Mouse (Mus musculus) heart, embryonic 13.5 days (tissue): ENCODE measurements at regions not wholly inside any gene's neighbourhood (a gene's known extent, or its start where the extent isn't known, plus 50 kb on each side); places are given as distances from the start of the nearest gene placed in this dataset.

ENCODE experiments used
- ATAC-seq: fragments of 200-750 bp; cut with Nextera tagmentation; 2 replicates; pipeline ENCODE4 v1.8.0; 2017; ENCODE audit warnings: moderate TSS enrichment; ENCODE audit not compliant: insufficient number of reproducible peaks, low FRiP score, low TSS enrichment; ENCODE audit errors: extremely low read depth
- H3K27ac ChIP-seq: fragments of 300-500 bp; sonication (generic); replicated peaks from 2 replicates; pipeline ENCODE4 v1.5.1; 2015; ENCODE audit warnings: moderate library complexity, mild to moderate bottlenecking, inconsistent platforms
- H3K27me3 ChIP-seq: fragments of 300-500 bp; sonication (generic); replicated peaks from 2 replicates; pipeline ENCODE4 v1.6.1; 2015; ENCODE audit warnings: mild to moderate bottlenecking, inconsistent platforms
- H3K36me3 ChIP-seq: fragments of 300-500 bp; sonication (generic); 2 replicates; pipeline ENCODE4 v1.6.1; 2015; ENCODE audit warnings: mild to moderate bottlenecking, inconsistent platforms
- H3K4me1 ChIP-seq: fragments of 300-500 bp; sonication (generic); 2 replicates; pipeline ENCODE4 v1.6.1; 2015; ENCODE audit warnings: inconsistent platforms
- H3K4me2 ChIP-seq: fragments of 300-500 bp; sonication (generic); 2 replicates; pipeline ENCODE4 v1.6.1; 2015; ENCODE audit warnings: inconsistent platforms, mild to moderate bottlenecking, moderate library complexity
- H3K4me3 ChIP-seq: fragments of 300-500 bp; sonication (generic); 2 replicates; pipeline ENCODE4 v1.5.1; 2015; ENCODE audit warnings: moderate library complexity, mild to moderate bottlenecking, inconsistent platforms
- H3K9ac ChIP-seq: fragments of 300-500 bp; sonication (generic); 2 replicates; pipeline ENCODE4 v1.6.1; 2015; ENCODE audit warnings: inconsistent platforms, mild to moderate bottlenecking, moderate library complexity
- H3K9me3 ChIP-seq: fragments of 300-500 bp; sonication (generic); 2 replicates; pipeline ENCODE4 v1.6.1; 2016; ENCODE audit warnings: inconsistent platforms
- WGBS: fragments of 180-500 bp; shearing (Covaris S2); methylation state at CpG from one replicate; pipeline ENCODE4 v1.1.7; 2015; ENCODE audit warnings: mixed read lengths; 5-methylcytosine and 5-hydroxymethylcytosine counted together

DNA sequence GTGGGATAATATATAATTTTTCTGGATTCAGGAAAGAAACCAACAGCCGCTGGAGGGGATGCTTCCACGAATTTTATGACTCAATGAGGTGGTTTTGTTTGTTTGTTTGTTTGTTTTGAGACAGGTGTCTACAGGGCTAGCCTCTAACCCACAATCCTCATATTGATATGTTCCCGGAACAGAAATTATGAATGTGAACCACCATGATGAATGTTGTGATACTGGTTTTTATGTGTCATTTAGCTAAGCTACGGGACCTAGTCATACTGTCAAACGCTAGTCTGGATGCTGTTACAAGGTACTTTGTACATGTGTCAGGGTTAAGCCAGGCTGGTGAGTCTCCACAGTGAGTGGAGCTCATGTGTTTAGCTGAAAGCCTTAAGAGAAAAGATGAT is 100.6 kb upstream of the Cpsf6 start:
- WGBS = 74% methylated on average over 5 of the region's 5 CpGs
- H3K27me3 ChIP-seq = no peaks in the 10 kb centered on the region

DNA sequence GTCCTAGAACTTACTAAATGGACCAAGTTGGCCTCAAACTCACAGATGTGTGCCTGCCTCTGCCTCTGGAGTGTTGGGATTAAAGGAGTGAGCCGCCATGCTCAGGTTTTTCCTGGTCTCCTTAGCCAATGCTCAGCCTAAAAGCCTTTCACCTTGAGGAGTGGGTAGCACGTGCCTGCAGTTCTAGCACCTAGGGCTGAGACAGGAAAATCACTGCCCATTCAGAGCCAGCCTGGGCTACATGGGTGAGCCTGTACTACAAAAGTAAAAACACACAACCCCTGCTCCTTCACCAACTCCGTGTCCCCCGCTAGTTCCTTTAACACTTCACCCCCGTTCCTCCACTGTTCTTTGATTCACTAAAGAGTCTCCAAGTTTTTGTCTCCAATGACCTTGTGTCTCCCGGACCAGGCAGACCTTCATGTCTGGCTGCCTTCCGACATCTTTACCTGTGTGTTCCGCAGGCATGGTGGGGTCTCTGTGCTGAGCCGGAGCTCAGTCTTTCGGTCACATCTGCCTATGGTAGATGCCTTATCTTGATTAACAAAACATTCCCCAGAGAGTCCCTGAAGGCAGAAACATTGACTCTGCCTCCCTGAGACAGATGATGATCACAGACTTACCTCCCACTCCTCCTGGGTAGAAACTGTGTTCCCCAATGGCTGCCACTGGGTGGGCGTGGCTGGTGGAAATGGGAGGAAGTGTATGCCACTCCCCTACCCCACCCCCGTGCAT is 100.1 kb upstream of the Cpsf6 start:
- Histone ChIP-seq H3K9ac (no peak overlapping the region), H3K9me3 (no peaks in the 10 kb centered on the region), H3K27ac (no peak overlapping the region), H3K27me3 (no peaks in the 10 kb centered on the region), H3K36me3 (no peaks in the 10 kb centered on the region), H3K4me3 (no peak overlapping the region), H3K4me1 (no peaks in the 10 kb centered on the region), H3K4me2 (no peak overlapping the region)
- WGBS = 82% methylated on average over 12 of the region's 12 CpGs
- ATAC-seq = no peak

More for the DNA sequence above, 100.6 kb upstream of the Cpsf6 start:
- no peak for ATAC-seq
- H3K36me3 ChIP-seq = no peaks in the 10 kb centered on the region
- no peaks in the 10 kb centered on the region for H3K9me3 ChIP-seq
- H3K9ac ChIP-seq = no peak overlapping the region
- H3K4me3 ChIP-seq = no peak overlapping the region
- H3K4me1 ChIP-seq = no peaks in the 10 kb centered on the region
- no peak overlapping the region for H3K4me2 ChIP-seq
- no peak overlapping the region for H3K27ac ChIP-seq

DNA sequence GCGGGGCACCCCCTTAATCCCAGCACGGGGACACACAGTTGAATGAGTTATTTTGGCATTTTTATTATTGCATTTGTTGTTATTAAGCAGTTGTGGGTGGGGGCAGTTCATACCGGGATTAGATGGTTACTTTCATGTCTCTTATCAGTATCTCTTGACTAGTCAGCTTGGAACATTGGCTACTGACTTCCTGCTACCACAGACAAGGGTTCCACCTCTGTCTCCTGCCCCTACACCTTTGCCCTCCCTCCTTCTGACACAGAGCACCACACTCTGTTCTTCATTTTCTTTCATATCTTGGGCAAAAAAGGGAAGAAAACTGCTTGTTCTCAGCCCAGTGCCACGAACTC is 99.1 kb upstream of the Cpsf6 start:
- no peak for ATAC-seq
- Histone ChIP-seq H3K9ac (no peak overlapping the region), H3K9me3 (0 out of 2 replicates have a peak, but pooled peaks cover 3% of the 10 kb centered on the region), H3K4me2 (no peak overlapping the region), H3K4me3 (no peak overlapping the region), H3K27me3 (no peaks in the 10 kb centered on the region), H3K4me1 (no peaks in the 10 kb centered on the region), H3K27ac (no peak overlapping the region), H3K36me3 (no peaks in the 10 kb centered on the region)
- 64% methylated on average over 4 of the region's 4 CpGs for WGBS

DNA sequence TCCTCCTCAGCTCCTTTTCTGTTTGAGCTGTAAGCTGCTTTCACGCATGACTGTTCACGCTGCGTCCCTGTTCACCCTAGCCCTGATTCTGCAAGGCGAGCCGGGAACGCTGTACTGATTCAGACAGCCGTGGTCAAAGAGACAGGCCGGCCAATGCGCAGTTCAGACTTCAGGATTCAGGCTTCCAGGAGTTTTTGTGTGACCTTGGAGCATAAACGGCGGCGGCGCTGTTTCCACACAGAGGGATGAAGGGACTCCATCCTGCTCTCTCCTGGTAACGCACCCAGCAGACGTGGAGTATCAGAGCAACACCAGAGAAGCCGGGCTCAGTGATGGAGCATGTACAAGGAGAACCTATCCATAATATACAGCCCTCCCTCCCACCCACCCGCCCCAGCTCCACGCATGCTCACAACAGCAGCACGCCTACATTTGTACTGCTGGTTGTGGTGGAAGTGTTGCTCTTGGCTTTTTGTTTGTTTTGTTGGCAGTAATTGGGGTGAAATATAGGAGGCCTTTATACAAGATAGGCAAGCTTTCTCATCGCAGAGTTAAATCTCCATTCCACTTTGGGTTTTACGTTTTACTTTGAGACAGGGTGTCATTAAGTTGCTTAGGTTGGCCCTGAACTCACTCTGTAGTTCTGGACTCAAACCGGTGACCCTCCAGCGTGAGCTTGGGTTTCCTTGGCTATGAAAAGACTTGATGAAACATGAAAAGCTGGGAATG is 98.6 kb upstream of the Cpsf6 start:
- Histone ChIP-seq H3K4me2 (no peak overlapping the region), H3K4me3 (no peak overlapping the region), H3K36me3 (no peaks in the 10 kb centered on the region), H3K4me1 (no peaks in the 10 kb centered on the region), H3K9me3 (peaks cover 8% of the 10 kb centered on the region; the same call in 1 of the 2 replicates), H3K27me3 (no peaks in the 10 kb centered on the region), H3K27ac (no peak overlapping the region), H3K9ac (no peak overlapping the region)
- 74% methylated on average over 23 of the region's 23 CpGs for WGBS
- no peak for ATAC-seq

DNA sequence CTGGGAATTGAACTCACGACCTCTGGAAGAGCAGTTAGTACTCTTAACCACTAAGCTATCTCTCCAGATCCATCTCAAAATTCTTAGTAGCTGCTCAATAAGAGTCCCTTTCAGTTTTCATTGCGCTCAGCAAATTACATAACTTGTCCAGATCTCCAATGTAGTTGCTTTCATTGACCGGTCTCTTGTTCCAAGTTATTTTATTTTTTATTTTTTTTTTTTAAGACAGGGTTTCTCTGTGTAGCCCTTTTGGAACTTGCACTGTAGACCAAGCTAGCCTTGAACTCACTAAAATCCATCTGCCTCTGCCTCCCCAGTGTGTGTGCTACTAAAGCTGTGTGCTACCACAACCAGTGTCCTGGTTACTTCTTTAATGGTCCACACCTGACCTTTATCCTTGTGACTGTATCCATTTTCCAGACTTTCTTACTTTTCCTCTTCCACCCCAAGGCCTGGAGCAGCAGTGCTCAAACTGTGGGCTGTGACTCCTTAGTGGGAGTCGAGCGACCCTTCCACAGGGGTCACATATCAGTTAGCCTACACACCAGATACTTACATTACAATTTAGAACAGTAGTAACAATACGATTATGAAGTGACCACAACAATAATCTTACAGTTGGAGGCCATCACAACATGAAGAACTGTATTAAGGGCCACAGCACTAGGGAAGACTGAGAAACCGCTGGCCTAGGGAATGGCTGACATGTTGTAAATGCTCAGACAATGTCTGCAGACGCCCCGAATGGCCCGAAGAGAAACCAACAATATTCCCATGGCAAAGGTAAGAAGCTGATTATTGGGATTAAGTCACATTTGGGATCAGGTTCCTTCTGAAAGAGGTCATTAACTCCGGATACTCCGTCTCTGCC is 97.8 kb upstream of the Cpsf6 start:
- ATAC-seq = no peak
- no peak overlapping the region for H3K4me2 ChIP-seq
- H3K4me3 ChIP-seq = no peak overlapping the region
- no peak overlapping the region for H3K9ac ChIP-seq
- H3K27ac ChIP-seq = no peak overlapping the region
- 86% methylated on average over 12 of the region's 12 CpGs for WGBS
- no peaks in the 10 kb centered on the region for H3K4me1 ChIP-seq
- H3K9me3 ChIP-seq = peaks cover 8% of the 10 kb centered on the region; the same call in 1 of the 2 replicates
- H3K36me3 ChIP-seq = no peaks in the 10 kb centered on the region
- H3K27me3 ChIP-seq = no peaks in the 10 kb centered on the region

DNA sequence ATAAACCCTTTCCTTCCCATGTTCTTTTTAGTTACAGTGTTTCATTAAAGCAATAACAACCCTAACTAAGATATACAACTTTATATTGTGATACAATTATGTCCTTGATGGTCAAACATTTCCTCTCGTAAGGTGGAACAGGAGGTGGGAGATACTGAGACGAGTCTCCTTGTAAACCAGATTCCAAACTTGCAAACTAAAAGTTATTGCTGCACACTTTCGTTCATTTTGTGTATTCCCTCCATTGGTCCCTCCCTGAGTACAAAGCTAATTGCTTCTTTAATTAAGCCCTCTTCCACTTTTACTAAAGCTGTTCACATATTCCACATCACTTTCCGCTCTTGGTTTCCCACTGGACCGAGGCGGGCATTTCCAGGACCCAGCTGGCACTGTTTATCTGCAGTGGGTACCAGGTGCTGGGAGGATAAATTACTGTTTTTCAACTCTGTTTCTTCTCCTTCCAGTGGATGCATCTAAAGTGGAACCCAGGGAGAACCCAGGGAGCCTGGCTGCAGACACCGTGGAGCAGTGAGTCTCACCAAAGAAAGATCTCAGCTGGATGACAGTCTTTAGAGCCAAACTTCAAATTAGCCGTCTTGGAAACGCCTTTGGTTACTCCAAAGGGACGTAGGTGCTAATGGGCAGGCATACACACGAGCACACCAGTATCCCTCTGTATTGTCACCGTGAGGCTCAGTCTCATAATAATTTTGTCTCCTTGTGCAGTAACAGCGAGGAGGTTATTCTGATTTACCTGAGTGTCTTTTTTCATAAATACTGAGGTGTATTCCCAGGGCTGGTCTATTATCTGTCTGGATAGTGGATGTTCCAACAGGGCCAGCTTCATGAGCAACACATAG is 95.5 kb upstream of the Cpsf6 start:
- Histone ChIP-seq H3K36me3 (no peaks in the 10 kb centered on the region), H3K9me3 (peaks cover 10% of the 10 kb centered on the region), H3K27ac (no peak overlapping the region), H3K9ac (no peak overlapping the region), H3K4me3 (no peak overlapping the region), H3K4me2 (no peak overlapping the region), H3K4me1 (peaks cover 13% of the 10 kb centered on the region), H3K27me3 (no peaks in the 10 kb centered on the region)
- no peak for ATAC-seq
- 77% methylated on average over 13 of the region's 13 CpGs for WGBS

DNA sequence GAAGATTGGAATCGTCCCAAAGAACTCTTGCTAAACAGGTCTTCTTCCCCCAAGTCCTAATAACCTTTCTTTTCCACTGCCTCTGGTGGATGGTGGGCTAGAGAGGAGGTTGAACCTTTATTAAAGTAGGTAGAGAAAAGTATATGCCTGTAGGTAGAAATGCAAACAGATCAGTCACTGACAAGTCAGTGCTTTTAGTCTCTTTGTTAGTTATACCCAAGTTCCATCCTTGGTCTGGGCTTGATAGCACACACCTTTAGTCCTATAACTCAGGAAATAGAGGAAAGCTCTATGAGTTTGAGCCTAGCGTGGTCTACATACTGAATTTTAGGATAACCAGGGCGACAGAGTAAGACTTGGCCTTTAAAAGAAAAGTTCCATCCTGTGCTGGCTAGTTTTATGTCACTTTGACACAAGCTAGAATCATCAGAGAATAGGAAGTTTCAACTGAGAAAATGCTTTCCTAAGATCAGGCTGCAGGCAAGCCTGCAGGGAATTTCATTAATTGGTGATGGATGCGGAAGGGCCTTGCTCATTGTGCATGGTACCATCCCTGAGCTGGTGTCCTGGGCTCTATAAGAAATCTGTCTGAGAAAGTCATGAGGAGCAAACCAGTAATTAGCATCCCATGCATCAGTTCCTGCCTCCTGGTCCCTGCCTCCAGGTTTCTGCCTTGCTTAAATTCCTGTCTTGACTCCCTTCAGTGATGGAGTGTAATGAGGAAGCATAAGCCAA is 94.7 kb upstream of the Cpsf6 start:
- Histone ChIP-seq H3K9me3 (peaks cover 13% of the 10 kb centered on the region), H3K9ac (no peak overlapping the region), H3K27me3 (no peaks in the 10 kb centered on the region), H3K27ac (no peak overlapping the region), H3K4me1 (peaks cover 13% of the 10 kb centered on the region), H3K4me2 (no peak overlapping the region), H3K36me3 (no peaks in the 10 kb centered on the region), H3K4me3 (no peak overlapping the region)
- ATAC-seq = no peak
- 85% methylated on average over 4 of the region's 4 CpGs for WGBS

DNA sequence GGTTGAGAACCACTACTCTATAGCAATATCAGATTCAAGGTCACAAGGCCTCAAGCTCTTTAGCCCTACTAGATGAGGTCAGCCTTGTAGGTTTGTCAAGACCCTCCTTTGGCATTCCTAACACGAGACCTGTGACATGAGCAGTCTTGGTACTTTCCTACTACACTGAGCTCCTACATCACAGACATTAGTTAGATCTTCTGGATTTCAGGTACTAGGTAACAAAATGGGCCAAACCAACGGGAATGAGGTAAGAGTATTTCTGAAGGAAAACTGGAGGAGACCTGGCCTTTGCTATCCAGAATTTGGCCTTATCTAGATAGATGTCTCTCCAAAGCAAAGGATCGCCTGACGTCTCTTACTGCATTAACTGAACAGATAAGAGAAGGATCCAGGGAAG is 93.7 kb upstream of the Cpsf6 start:
- Histone ChIP-seq H3K27me3 (no peaks in the 10 kb centered on the region), H3K9ac (no peak overlapping the region), H3K27ac (no peak overlapping the region), H3K4me3 (no peak overlapping the region), H3K9me3 (peaks cover 13% of the 10 kb centered on the region), H3K4me1 (peaks cover 13% of the 10 kb centered on the region), H3K36me3 (no peaks in the 10 kb centered on the region), H3K4me2 (no peak overlapping the region)
- whole genome bisulfite sequencing = 80% methylated on average over 4 of the region's 4 CpGs
- ATAC-seq = no peak

DNA sequence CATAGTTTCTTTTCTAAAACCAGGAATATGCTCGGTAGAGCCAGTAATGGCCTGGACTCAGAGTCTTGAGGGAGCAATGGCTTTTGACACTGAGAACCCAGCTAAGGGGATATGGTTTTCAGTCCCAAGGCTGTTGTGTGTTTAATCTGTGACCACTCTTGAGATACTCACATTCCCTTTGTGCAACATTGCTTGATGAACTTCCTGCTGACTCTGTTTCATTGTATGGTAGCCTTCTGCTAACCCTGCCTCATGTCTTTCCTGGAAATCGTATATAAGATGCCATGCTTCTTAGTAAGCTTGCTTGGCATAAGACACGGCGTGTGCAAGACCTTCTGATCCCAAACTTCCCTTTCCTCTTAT is 92.7 kb upstream of the Cpsf6 start:
- WGBS = 72% methylated on average over 4 of the region's 4 CpGs
- Histone ChIP-seq H3K4me3 (no peak overlapping the region), H3K4me1 (peaks cover 13% of the 10 kb centered on the region), H3K27me3 (no peaks in the 10 kb centered on the region), H3K4me2 (no peak overlapping the region), H3K36me3 (no peaks in the 10 kb centered on the region), H3K9me3 (peaks cover 13% of the 10 kb centered on the region), H3K27ac (no peak overlapping the region), H3K9ac (no peak overlapping the region)
- ATAC-seq = no peak

DNA sequence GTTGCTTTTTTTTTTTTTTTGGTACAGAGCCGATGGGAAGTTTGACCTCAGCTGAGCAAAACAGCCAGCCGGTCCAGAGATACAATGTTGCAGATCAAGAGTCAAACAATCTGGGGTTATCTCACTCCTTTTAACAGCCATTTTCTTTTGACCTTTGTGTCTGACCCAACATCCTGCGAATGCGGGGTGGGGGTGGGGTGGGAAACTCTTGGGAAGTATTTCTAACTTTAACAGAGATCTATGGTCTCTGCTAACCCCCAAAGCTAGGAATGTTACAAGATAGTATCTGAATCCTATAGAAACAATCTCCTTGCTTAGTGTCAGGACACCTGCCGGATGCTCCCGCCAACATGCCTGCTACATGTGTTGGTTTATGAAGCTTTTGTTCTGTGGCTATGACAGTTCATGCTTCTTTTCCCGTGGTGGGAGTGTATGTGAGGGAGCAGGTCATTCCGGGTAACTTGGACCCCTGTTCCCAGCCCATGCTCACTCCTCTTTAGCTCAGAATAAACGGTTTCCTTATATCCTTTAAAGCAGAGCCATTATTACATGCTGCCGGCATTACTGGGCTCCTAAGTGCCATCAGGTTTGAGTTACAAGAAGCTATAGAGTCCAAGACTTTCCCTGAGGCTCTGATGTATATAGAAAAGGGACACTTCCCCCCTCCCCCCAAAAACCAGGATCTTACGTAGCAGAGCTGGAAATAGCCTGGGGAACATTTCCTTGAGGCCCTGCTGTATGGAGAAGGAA is 92.2 kb upstream of the Cpsf6 start:
- Histone ChIP-seq H3K27ac (no peak overlapping the region), H3K27me3 (0 out of 2 replicates have a peak, but pooled peaks cover 4% of the 10 kb centered on the region), H3K36me3 (no peaks in the 10 kb centered on the region), H3K4me1 (peaks cover 13% of the 10 kb centered on the region), H3K9ac (no peak overlapping the region), H3K9me3 (peaks cover 13% of the 10 kb centered on the region), H3K4me3 (no peak overlapping the region), H3K4me2 (no peak overlapping the region)
- no peak; the same call in 1 of the 2 replicates for ATAC-seq
- WGBS = 40% methylated on average over 11 of the region's 11 CpGs
